Mouse (Mus musculus): ENCODE measurements around the gene Adprhl2. TPM values are rescaled to one million over a fixed set of nuclear protein-coding genes. Genes with fewer than 3 reads are reported as not detected.

Gene Adprhl2
- polyA plus RNA-seq, 1 experiment, result 37.7 TPM

GRCm38 (mm10) chr4:126295152-126295551 is 26.4 kb downstream of the Adprhl2 start:
- Histone ChIP-seq H3K4me1 (ENCODE audit: control insufficient read depth, insufficient read depth, low read length) (no peaks in the 10 kb centered on the region), H3K4me3 (ENCODE audit: insufficient read depth, low read length) (no peak overlapping the region), H3K27ac (ENCODE audit: insufficient read depth, low read length) (no peak overlapping the region)
- no peak for TF ChIP-seq POLR2A (IDR thresholded peaks at IDR 0.05; ENCODE audit: extremely low read depth, insufficient read depth, low read length)
- no peak for TF ChIP-seq CTCF (IDR thresholded peaks at IDR 0.05; ENCODE audit: extremely low read depth, insufficient read depth, low read length)

GRCm38 (mm10) chr4:126291196-126291595 is 30.3 kb downstream of the Adprhl2 start:
- TF ChIP-seq POLR2A (IDR thresholded peaks at IDR 0.05; ENCODE audit: extremely low read depth, insufficient read depth, low read length) (no peak), CTCF (IDR thresholded peaks at IDR 0.05; ENCODE audit: extremely low read depth, insufficient read depth, low read length) (no peak)
- Histone ChIP-seq H3K27ac (ENCODE audit: insufficient read depth, low read length) (no peak overlapping the region), H3K4me3 (ENCODE audit: insufficient read depth, low read length) (no peak overlapping the region), H3K4me1 (ENCODE audit: control insufficient read depth, insufficient read depth, low read length) (no peaks in the 10 kb centered on the region)

GRCm38 (mm10) chr4:126290314-126290713 is 31.2 kb downstream of the Adprhl2 start:
- no peaks in the 10 kb centered on the region for H3K4me1 ChIP-seq (ENCODE audit: control insufficient read depth, insufficient read depth, low read length)
- no peak overlapping the region for H3K4me3 ChIP-seq (ENCODE audit: insufficient read depth, low read length)
- H3K27ac ChIP-seq (ENCODE audit: insufficient read depth, low read length), result no peak overlapping the region
- TF ChIP-seq CTCF (IDR thresholded peaks at IDR 0.05; ENCODE audit: extremely low read depth, insufficient read depth, low read length) (no peak), POLR2A (IDR thresholded peaks at IDR 0.05; ENCODE audit: extremely low read depth, insufficient read depth, low read length) (no peak)

- no peaks in the 10 kb centered on the region for H3K4me1 ChIP-seq (ENCODE audit: control insufficient read depth, insufficient read depth, low read length)
- no peak overlapping the region for H3K4me3 ChIP-seq (ENCODE audit: insufficient read depth, low read length)
- TF ChIP-seq CTCF (IDR thresholded peaks at IDR 0.05; ENCODE audit: extremely low read depth, insufficient read depth, low read length), result no peak
- no peak for TF ChIP-seq POLR2A (IDR thresholded peaks at IDR 0.05; ENCODE audit: extremely low read depth, insufficient read depth, low read length)
- no peak overlapping the region for H3K27ac ChIP-seq (ENCODE audit: insufficient read depth, low read length)
Measured at GRCm38 (mm10) chr4:126288085-126288666, 33.3 kb downstream of the Adprhl2 start.

GRCm38 (mm10) chr4:126287302-126287995 is 34.1 kb downstream of the Adprhl2 start:
- no peak overlapping the region for H3K4me3 ChIP-seq (ENCODE audit: insufficient read depth, low read length)
- H3K27ac ChIP-seq (ENCODE audit: insufficient read depth, low read length), result no peak overlapping the region
- TF ChIP-seq CTCF (IDR thresholded peaks at IDR 0.05; ENCODE audit: extremely low read depth, insufficient read depth, low read length) (no peak), POLR2A (IDR thresholded peaks at IDR 0.05; ENCODE audit: extremely low read depth, insufficient read depth, low read length) (no peak)
- H3K4me1 ChIP-seq (ENCODE audit: control insufficient read depth, insufficient read depth, low read length), result no peaks in the 10 kb centered on the region

- H3K4me3 ChIP-seq (ENCODE audit: insufficient read depth, low read length), result no peak within 1 kb of the TSS
Measured at GRCm38 (mm10) chr4:126286492-126286891, 35.0 kb downstream of the Adprhl2 start, which contains the start of gene Col8a2. Col8a2 (plus strand) TSS chr4:126286793.

GRCm38 (mm10) chr4:126283582-126283981 is 37.9 kb downstream of the Adprhl2 start:
- Histone ChIP-seq H3K4me1 (ENCODE audit: control insufficient read depth, insufficient read depth, low read length) (no peaks in the 10 kb centered on the region), H3K4me3 (ENCODE audit: insufficient read depth, low read length) (no peak overlapping the region), H3K27ac (ENCODE audit: insufficient read depth, low read length) (no peak overlapping the region)
- TF ChIP-seq CTCF (IDR thresholded peaks at IDR 0.05; ENCODE audit: extremely low read depth, insufficient read depth, low read length) (no peak), POLR2A (IDR thresholded peaks at IDR 0.05; ENCODE audit: extremely low read depth, insufficient read depth, low read length) (no peak)

More at GRCm38 (mm10) chr4:126286492-126286891, 35.0 kb downstream of the Adprhl2 start, which contains the start of gene Col8a2:
- H3K27ac ChIP-seq (ENCODE audit: insufficient read depth, low read length), result no peak within 1 kb of the TSS
- H3K4me1 ChIP-seq (ENCODE audit: control insufficient read depth, insufficient read depth, low read length), result no peaks in the 10 kb centered on the region
- no peak for TF ChIP-seq POLR2A (IDR thresholded peaks at IDR 0.05; ENCODE audit: extremely low read depth, insufficient read depth, low read length)
- no peak for TF ChIP-seq CTCF (IDR thresholded peaks at IDR 0.05; ENCODE audit: extremely low read depth, insufficient read depth, low read length)

GRCm38 (mm10) chr4:126281706-126282105 is 39.8 kb downstream of the Adprhl2 start:
- Histone ChIP-seq H3K27ac (ENCODE audit: insufficient read depth, low read length) (no peak overlapping the region), H3K4me1 (ENCODE audit: control insufficient read depth, insufficient read depth, low read length) (no peaks in the 10 kb centered on the region), H3K4me3 (ENCODE audit: insufficient read depth, low read length) (no peak overlapping the region)
- TF ChIP-seq POLR2A (IDR thresholded peaks at IDR 0.05; ENCODE audit: extremely low read depth, insufficient read depth, low read length) (no peak), CTCF (IDR thresholded peaks at IDR 0.05; ENCODE audit: extremely low read depth, insufficient read depth, low read length) (no peak)

- TF ChIP-seq CTCF (IDR thresholded peaks at IDR 0.05; ENCODE audit: extremely low read depth, insufficient read depth, low read length), result no peak
- no peak for TF ChIP-seq POLR2A (IDR thresholded peaks at IDR 0.05; ENCODE audit: extremely low read depth, insufficient read depth, low read length)
- no peak overlapping the region for H3K27ac ChIP-seq (ENCODE audit: insufficient read depth, low read length)
- H3K4me3 ChIP-seq (ENCODE audit: insufficient read depth, low read length), result no peak overlapping the region
Measured at GRCm38 (mm10) chr4:126278961-126279360, 42.5 kb downstream of the Adprhl2 start.

GRCm38 (mm10) chr4:126278565-126278915 is 43.0 kb downstream of the Adprhl2 start:
- H3K4me1 ChIP-seq (ENCODE audit: control insufficient read depth, insufficient read depth, low read length), result no peaks in the 10 kb centered on the region
- no peak overlapping the region for H3K27ac ChIP-seq (ENCODE audit: insufficient read depth, low read length)
- TF ChIP-seq CTCF (IDR thresholded peaks at IDR 0.05; ENCODE audit: extremely low read depth, insufficient read depth, low read length) (no peak), POLR2A (IDR thresholded peaks at IDR 0.05; ENCODE audit: extremely low read depth, insufficient read depth, low read length) (no peak)
- no peak overlapping the region for H3K4me3 ChIP-seq (ENCODE audit: insufficient read depth, low read length)

More at GRCm38 (mm10) chr4:126278961-126279360, 42.5 kb downstream of the Adprhl2 start:
- no peaks in the 10 kb centered on the region for H3K4me1 ChIP-seq (ENCODE audit: control insufficient read depth, insufficient read depth, low read length)
